Mouse (Mus musculus): Measurements from ENCODE around the gene Chst14. TPM values are rescaled to one million over a fixed set of nuclear protein-coding genes. Genes with fewer than 3 reads are reported as not detected.
A peak's percentile ranks its signal among the peaks of the same experiment; 100 is the strongest.

Chst14 gene
- total RNA-seq, 2 experiments from 2014 or later, result 9.3 to 9.8 TPM

GRCm38 (mm10) chr2:118902051-118903025 lies 24.0 kb upstream of the Chst14 start:
- peak; percentile 36 for DNase-seq (ENCODE audit: low spot score)

GRCm38 (mm10) chr2:118903333-118903741 lies 23.0 kb upstream of the Chst14 start:
- intact Hi-C loops (cut with DNase I), result loop anchor here (2.0 kb wide), 1 partner anchor 69 kb away; no protein-coding TSS in a partner anchor

More at GRCm38 (mm10) chr2:118902051-118903025, 24.0 kb upstream of the Chst14 start:
- intact Hi-C loops (cut with DNase I), result loop anchor here (2.0 kb wide), 1 partner anchor 70 kb away; no protein-coding TSS in a partner anchor

GRCm38 (mm10) chr2:118905433-118906117 lies 20.7 kb upstream of the Chst14 start:
- intact Hi-C loops (cut with DNase I), result loop anchor here (2.0 kb wide), 1 partner anchor 19 kb away; no protein-coding TSS in a partner anchor
- no peak for DNase-seq (ENCODE audit: low spot score)

More at GRCm38 (mm10) chr2:118903333-118903741, 23.0 kb upstream of the Chst14 start:
- DNase-seq (ENCODE audit: low spot score), result peak; percentile 14

- no peak for DNase-seq (ENCODE audit: low spot score)
- intact Hi-C loops (cut with DNase I), result no loop called here
Observed at GRCm38 (mm10) chr2:118906118-118906492, 20.2 kb upstream of the Chst14 start.

GRCm38 (mm10) chr2:118907781-118908180 lies 18.5 kb upstream of the Chst14 start:
- intact Hi-C loops (cut with DNase I), result no loop called here

GRCm38 (mm10) chr2:118909151-118909550 lies 17.1 kb upstream of the Chst14 start:
- DNase-seq (ENCODE audit: low spot score), result no peak
- intact Hi-C loops (cut with DNase I), result no loop called here

More at GRCm38 (mm10) chr2:118907781-118908180, 18.5 kb upstream of the Chst14 start:
- no peak for DNase-seq (ENCODE audit: low spot score)

GRCm38 (mm10) chr2:118910605-118911278 lies 15.6 kb upstream of the Chst14 start:
- DNase-seq (ENCODE audit: low spot score), result no peak
- intact Hi-C loops (cut with DNase I), result no loop called here

GRCm38 (mm10) chr2:118912706-118913105 lies 13.6 kb upstream of the Chst14 start:
- intact Hi-C loops (cut with DNase I), result no loop called here
- DNase-seq (ENCODE audit: low spot score), result no peak

GRCm38 (mm10) chr2:118913551-118914276 lies 12.6 kb upstream of the Chst14 start:
- no peak for DNase-seq (ENCODE audit: low spot score)
- intact Hi-C loops (cut with DNase I), result no loop called here

- intact Hi-C loops (cut with DNase I), result no loop called here
Observed at GRCm38 (mm10) chr2:118914685-118915084, 11.6 kb upstream of the Chst14 start.

GRCm38 (mm10) chr2:118916436-118916835 lies 9.9 kb upstream of the Chst14 start:
- intact Hi-C loops (cut with DNase I), result no loop called here
- no peak for DNase-seq (ENCODE audit: low spot score)

More at GRCm38 (mm10) chr2:118914685-118915084, 11.6 kb upstream of the Chst14 start:
- DNase-seq (ENCODE audit: low spot score), result no peak

GRCm38 (mm10) chr2:118918543-118918942 lies 7.8 kb upstream of the Chst14 start:
- intact Hi-C loops (cut with DNase I), result no loop called here

GRCm38 (mm10) chr2:118920428-118920827 lies 5.9 kb upstream of the Chst14 start:
- intact Hi-C loops (cut with DNase I), result no loop called here
- no peak for DNase-seq (ENCODE audit: low spot score)

More at GRCm38 (mm10) chr2:118918543-118918942, 7.8 kb upstream of the Chst14 start:
- DNase-seq (ENCODE audit: low spot score), result no peak

GRCm38 (mm10) chr2:118925952-118926351 lies 344 bp upstream of the Chst14 start:
- DNase-seq (ENCODE audit: low spot score), result no peak
- intact Hi-C loops (cut with DNase I), result loop anchor here (2.0 kb wide), 1 partner anchor 21 kb away; no protein-coding TSS in a partner anchor

GRCm38 (mm10) chr2:118926998-118927739 lies 873 bp downstream of the Chst14 start:
- DNase-seq (ENCODE audit: low spot score), result no peak
- intact Hi-C loops (cut with DNase I), result no loop called here

GRCm38 (mm10) chr2:118941341-118941740 lies 15.0 kb downstream of the Chst14 start:
- DNase-seq (ENCODE audit: low spot score), result no peak
- intact Hi-C loops (cut with DNase I), result no loop called here

GRCm38 (mm10) chr2:118943232-118943631 lies 16.9 kb downstream of the Chst14 start:
- intact Hi-C loops (cut with DNase I), result no loop called here
- DNase-seq (ENCODE audit: low spot score), result no peak

- DNase-seq (ENCODE audit: low spot score), result no peak
- intact Hi-C loops (cut with DNase I), result no loop called here
Observed at GRCm38 (mm10) chr2:118948818-118949217, 22.5 kb downstream of the Chst14 start.

Measured in heart, postnatal 25 days (tissue).